Mouse (Mus musculus): ENCODE data around the gene Evi2.

- TF ChIP-seq EP300 (IDR thresholded peaks at IDR 0.05; ENCODE audit: insufficient read depth, low read depth, low read length) (no peak), POLR2A (IDR thresholded peaks at IDR 0.05; ENCODE audit: insufficient read depth, low read length) (no peak), CTCF (IDR thresholded peaks at IDR 0.05; ENCODE audit: low read depth, low read length) (no peak)
These were observed 7.4 kb downstream of the Evi2 start for GRCm38 (mm10) chr11:79522944-79523343.

Measured in ES-Bruce4 (cell line).